Mouse (Mus musculus): ENCODE measurements at regions not wholly inside any gene's neighbourhood (a gene's known extent, or its start where the extent isn't known, plus 50 kb on each side); places are given as distances from the start of the nearest gene placed in this dataset.

DNA sequence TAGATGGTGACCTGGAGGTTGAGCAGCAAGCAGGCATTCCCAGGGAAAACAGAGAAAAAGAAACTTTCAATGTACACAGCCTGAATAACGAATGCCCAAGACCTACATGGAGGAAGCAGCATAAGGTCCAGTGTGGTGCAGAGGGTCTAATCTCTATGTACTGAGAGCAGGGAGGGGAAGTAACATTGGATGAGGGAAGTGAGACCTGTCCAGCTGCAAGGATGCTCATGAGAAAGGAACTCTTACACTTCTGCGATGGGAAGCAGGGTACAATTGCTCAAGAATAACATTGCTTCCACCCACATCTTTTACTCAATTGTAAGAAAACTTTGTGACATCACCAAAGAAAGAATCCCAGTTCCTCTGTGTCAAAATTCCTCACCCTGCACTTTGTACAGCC, 419.8 kb upstream of the Id2 start:
- no peak for TF ChIP-seq CTCF (IDR thresholded peaks at IDR 0.05; ENCODE audit: low read depth, low read length)
- no peak for TF ChIP-seq POLR2A (IDR thresholded peaks at IDR 0.05; ENCODE audit: insufficient read depth, low read length)
- TF ChIP-seq EP300 (IDR thresholded peaks at IDR 0.05; ENCODE audit: insufficient read depth, low read depth, low read length), result no peak
